Mouse (Mus musculus): ENCODE measurements around the gene Cnot8.

DNA sequence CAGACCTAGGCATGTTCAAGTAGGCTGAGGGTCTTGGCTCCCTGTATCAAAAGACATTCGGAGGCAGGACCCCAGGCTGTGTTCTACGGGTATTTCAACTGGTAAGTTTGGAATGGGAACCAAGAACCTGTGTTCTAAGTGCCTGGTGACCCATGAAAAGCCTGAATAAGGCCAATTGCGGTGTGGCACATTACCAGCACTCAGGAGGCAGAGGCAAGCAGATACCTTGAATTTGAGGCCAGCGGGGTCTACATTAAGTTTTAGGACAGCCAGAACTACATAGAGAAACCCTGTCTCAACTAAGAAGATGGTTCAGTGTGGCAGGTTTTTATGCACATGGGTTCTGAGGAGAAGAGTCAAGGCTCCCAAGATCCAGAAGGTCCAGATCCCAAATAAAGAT lies 38.9 kb upstream of the Cnot8 start:
- TF ChIP-seq CTCF (conservative IDR thresholded peaks at IDR 0.05; ENCODE audit: insufficient read depth, insufficient read length, low read depth, low read length) (no peak), POLR2A (IDR thresholded peaks at IDR 0.05; ENCODE audit: low read depth, low read length) (no peak)
